ENCODE assay signal across 19 mouse cellular contexts in genomic region chr6:97370947-97371346, GRCm38 (mm10).
"Had no signal": no experiment of that assay in that cellular context is flagged by ENCODE, and none has a peak within 500 bp of the region (broad histone marks: within the 10 kb centered on the region; RNA-seq: fewer than 3 reads in every experiment).

No protein-coding gene starts in this region.

- H3K9me3 ChIP-seq: intestine, embryonic 15.5 days; kidney, embryonic 15.5 days; limb, embryonic 10.5 days; limb, embryonic 13.5 days; liver, embryonic 12.5 days; liver, embryonic 15.5 days; midbrain, embryonic 12.5 days; midbrain, embryonic 15.5 days had no signal

- H3K36me3 ChIP-seq: intestine, embryonic 15.5 days; kidney, embryonic 15.5 days; limb, embryonic 10.5 days; limb, embryonic 13.5 days; liver, embryonic 12.5 days; liver, embryonic 15.5 days; midbrain, embryonic 12.5 days; midbrain, embryonic 15.5 days had no signal

- H3K4me1 ChIP-seq: intestine, embryonic 15.5 days; kidney, embryonic 15.5 days; liver, embryonic 12.5 days; liver, embryonic 15.5 days; midbrain, embryonic 15.5 days had no signal

- H3K4me3 ChIP-seq: intestine, embryonic 15.5 days; kidney, embryonic 15.5 days; limb, embryonic 10.5 days; limb, embryonic 13.5 days; liver, embryonic 12.5 days; liver, embryonic 15.5 days; midbrain, embryonic 12.5 days; midbrain, embryonic 15.5 days had no signal

- H3K27me3 ChIP-seq: intestine, embryonic 15.5 days; kidney, embryonic 15.5 days; limb, embryonic 13.5 days; liver, embryonic 15.5 days; midbrain, embryonic 15.5 days had no signal

- H3K9ac ChIP-seq: intestine, embryonic 15.5 days; kidney, embryonic 15.5 days; limb, embryonic 13.5 days; liver, embryonic 12.5 days; liver, embryonic 15.5 days; midbrain, embryonic 12.5 days; midbrain, embryonic 15.5 days had no signal

- ATAC-seq: intestine, embryonic 15.5 days; liver, embryonic 12.5 days; midbrain, embryonic 15.5 days had no signal

- H3K27ac ChIP-seq: intestine, embryonic 15.5 days; kidney, embryonic 15.5 days; limb, embryonic 10.5 days; limb, embryonic 13.5 days; liver, embryonic 12.5 days; liver, embryonic 15.5 days; macrophage; midbrain, embryonic 12.5 days; midbrain, embryonic 15.5 days had no signal

- H3K4me2 ChIP-seq: intestine, embryonic 15.5 days; kidney, embryonic 15.5 days; limb, embryonic 13.5 days; liver, embryonic 12.5 days; liver, embryonic 15.5 days; midbrain, embryonic 12.5 days; midbrain, embryonic 15.5 days had no signal

- DNase-seq: kidney, adult 11 months; kidney, adult 8-10 months; kidney, postnatal 10 days; kidney, postnatal 4 days; liver; lung, adult 18-20 months; right cerebral cortex, adult 18-20 months; right cerebral cortex, postnatal 14 days; right cerebral cortex, postnatal 4 days; thymus, postnatal 4 days had no signal
